Mouse (Mus musculus): Measurements from ENCODE around the gene Tst.

Tst gene

GRCm38 (mm10) chr15:78429871-78430622, 24.3 kb upstream of the Tst start:
- WGBS = 71% methylated on average over 13 of the region's 13 CpGs

GRCm38 (mm10) chr15:78429139-78429459, 23.4 kb upstream of the Tst start:
- 5% methylated on average over 3 of the region's 3 CpGs for WGBS

- WGBS = 1% methylated on average over 52 of the region's 52 CpGs
These were observed 22.9 kb upstream of the Tst start, which contains the start of gene Kctd17 for GRCm38 (mm10) chr15:78428391-78429138. Gene Kctd17 (plus strand): TSS chr15:78428564.

GRCm38 (mm10) chr15:78425230-78425629, 19.5 kb upstream of the Tst start:
- 77% methylated on average over 4 of the region's 4 CpGs for WGBS

- 38% methylated on average over 11 of the region's 11 CpGs for WGBS
These were observed 18.8 kb upstream of the Tst start for GRCm38 (mm10) chr15:78424507-78424906.

GRCm38 (mm10) chr15:78422046-78422956, 16.6 kb upstream of the Tst start:
- 17% methylated on average over 16 of the region's 16 CpGs for WGBS

GRCm38 (mm10) chr15:78420395-78420794, 14.7 kb upstream of the Tst start:
- WGBS = 58% methylated on average over 13 of the region's 13 CpGs

GRCm38 (mm10) chr15:78416937-78417336, 11.2 kb upstream of the Tst start:
- 50% methylated on average over 4 of the region's 4 CpGs for WGBS

- 98% methylated on average over 8 of the region's 8 CpGs for WGBS
These were observed 8.4 kb upstream of the Tst start for GRCm38 (mm10) chr15:78414157-78414556.

GRCm38 (mm10) chr15:78413719-78414117, 8.0 kb upstream of the Tst start:
- WGBS = 65% methylated on average over 1 of the region's 1 CpGs

- WGBS = 90% methylated on average over 14 of the region's 14 CpGs
These were observed 7.5 kb upstream of the Tst start for GRCm38 (mm10) chr15:78413083-78413718.

GRCm38 (mm10) chr15:78409570-78410052, 3.9 kb upstream of the Tst start:
- 58% methylated on average over 12 of the region's 12 CpGs for WGBS

GRCm38 (mm10) chr15:78406293-78406934, 707 bp upstream of the Tst start, which contains the start of gene Mpst:
Gene Mpst (plus strand): TSS chr15:78406416.
- under 1% methylated on average over 40 of the region's 40 CpGs for WGBS

GRCm38 (mm10) chr15:78405098-78405497, 609 bp downstream of the Tst start:
- 64% methylated on average over 11 of the region's 11 CpGs for WGBS

GRCm38 (mm10) chr15:78403896-78404295, 1.8 kb downstream of the Tst start:
- 68% methylated on average over 1 of the region's 1 CpGs for WGBS

- WGBS = 78% methylated on average over 3 of the region's 3 CpGs
These were observed 2.4 kb downstream of the Tst start for GRCm38 (mm10) chr15:78403301-78403741.

- 79% methylated on average over 7 of the region's 7 CpGs for WGBS
These were observed 3.3 kb downstream of the Tst start for GRCm38 (mm10) chr15:78402423-78402822.

- 40% methylated on average over 4 of the region's 4 CpGs for WGBS
These were observed 3.8 kb downstream of the Tst start for GRCm38 (mm10) chr15:78401921-78402320.

- 57% methylated on average over 6 of the region's 6 CpGs for WGBS
These were observed 4.4 kb downstream of the Tst start for GRCm38 (mm10) chr15:78401345-78401744.

GRCm38 (mm10) chr15:78395478-78395962, 10.2 kb downstream of the Tst start, which contains the start of gene Tex33:
Gene Tex33 (minus strand): TSS chr15:78395912.
- WGBS = 87% methylated on average over 8 of the region's 8 CpGs
